Mouse (Mus musculus) ES-Bruce4 (cell line): ENCODE results near the gene Asb16. TPM values are rescaled to one million over a fixed set of nuclear protein-coding genes. Genes with fewer than 3 reads are reported as not detected.

Experiments
- H3K27ac ChIP-seq: 2 replicates; pipeline ENCODE4 v1.5.1; 2012; ENCODE audit warnings: low read length, inconsistent platforms; ENCODE audit not compliant: insufficient read depth
- H3K27me3 ChIP-seq: 2 replicates; pipeline ENCODE4 v1.6.1; 2012; ENCODE audit warnings: mild to moderate bottlenecking, low read length, inconsistent platforms; ENCODE audit not compliant: control insufficient read depth, poor library complexity, insufficient read depth, severe bottlenecking
- H3K36me3 ChIP-seq: 2 replicates; pipeline ENCODE4 v1.6.1; 2012; ENCODE audit warnings: inconsistent platforms, mild to moderate bottlenecking, low read length, moderate library complexity; ENCODE audit not compliant: control insufficient read depth, poor library complexity, insufficient read depth, severe bottlenecking
- H3K4me1 ChIP-seq: one replicate; pipeline ENCODE4 v1.8.1; 2011; ENCODE audit warnings: low read length; ENCODE audit not compliant: control insufficient read depth, insufficient read depth
- H3K4me3 ChIP-seq: 2 replicates; pipeline ENCODE4 v1.5.1; 2011; ENCODE audit warnings: low read depth, mild to moderate bottlenecking, low read length
- H3K9ac ChIP-seq: 2 replicates; pipeline ENCODE4 v1.6.1; 2012; ENCODE audit warnings: low read depth, mild to moderate bottlenecking, inconsistent platforms; ENCODE audit not compliant: poor library complexity, severe bottlenecking
- H3K9me3 ChIP-seq: replicated peaks from 2 replicates; pipeline ENCODE4 v1.6.1; 2012; ENCODE audit warnings: mild to moderate bottlenecking, low read length, inconsistent platforms; ENCODE audit not compliant: control insufficient read depth, poor library complexity, insufficient read depth, severe bottlenecking
- CTCF ChIP-seq: IDR thresholded peaks from one replicate; pipeline ENCODE4 v1.8.1; 2011; ENCODE audit warnings: low read depth, low read length
- EP300 ChIP-seq: IDR thresholded peaks from 2 replicates; pipeline ENCODE4 v1.6.1; 2011; ENCODE audit warnings: low read depth, low read length; ENCODE audit not compliant: insufficient read depth
- POLR2A ChIP-seq: IDR thresholded peaks from one replicate; pipeline ENCODE4 v1.8.1; 2011; ENCODE audit warnings: low read length; ENCODE audit not compliant: insufficient read depth
- polyA plus RNA-seq: library from polyadenylated mRNA; stranded (reverse); fragments of >200 nt; gene quantifications from 2 replicates; pipeline ENCODE4 v1.2.4, GENCODE M21; 2011; ENCODE audit warnings: low read depth; ENCODE audit not compliant: missing spikeins, insufficient read depth, insufficient read length

Asb16 gene
- polyA plus RNA-seq, 1 experiment, result 0.70 TPM

DNA sequence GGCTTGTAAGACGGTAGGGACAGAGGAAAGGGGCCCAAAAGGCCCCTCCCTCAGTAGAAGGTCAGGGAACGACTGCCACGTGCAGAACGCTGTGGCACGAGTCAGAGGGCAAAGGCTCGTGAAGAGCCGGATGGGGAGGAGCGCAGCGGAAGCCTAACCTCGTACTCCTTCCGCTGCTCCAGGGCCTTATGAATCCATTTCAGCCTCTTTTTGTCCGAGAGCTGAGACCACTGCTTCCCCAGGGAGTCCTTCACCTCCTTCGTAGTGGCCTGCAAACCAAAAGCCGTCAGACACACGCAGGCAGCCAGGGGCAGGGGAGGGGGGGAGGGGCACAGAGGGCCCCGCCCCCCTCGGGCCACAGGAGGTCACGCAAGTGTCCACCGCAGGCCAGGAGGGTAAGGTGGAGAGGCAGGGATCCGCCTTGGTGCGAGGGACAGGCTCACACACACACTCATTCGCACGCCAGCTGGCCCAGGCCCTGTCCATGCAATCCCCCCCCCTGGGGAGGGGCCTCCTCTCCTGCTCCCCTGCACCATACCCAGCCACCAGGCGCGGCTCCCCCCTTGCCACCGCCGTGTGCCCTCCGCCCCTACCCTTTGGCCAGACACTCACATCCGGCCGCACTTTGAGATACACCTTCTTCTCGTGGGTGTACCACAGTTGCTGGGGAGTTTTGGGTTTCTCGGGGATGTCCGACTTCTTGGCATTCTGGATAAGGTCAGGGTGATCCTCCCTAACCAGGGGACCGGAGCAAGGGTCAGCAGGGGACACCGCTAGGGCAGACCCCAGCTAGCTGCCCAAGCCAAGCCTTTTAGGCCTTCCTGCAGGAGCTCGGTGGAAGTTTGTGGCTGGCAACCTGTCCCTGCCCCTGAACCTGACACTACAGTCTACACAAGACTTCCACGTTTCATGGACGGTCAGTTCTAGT, 42.5 kb downstream of the Asb16 start:
- peak overlapping the region; percentile 70 for H3K4me3 ChIP-seq
- no peaks in the 10 kb centered on the region for H3K27me3 ChIP-seq
- H3K9ac ChIP-seq, result peak overlapping the region; percentile 71
- H3K9me3 ChIP-seq, result no peaks in the 10 kb centered on the region
- TF ChIP-seq POLR2A (no peak), EP300 (no peak), CTCF (no peak)
- H3K4me1 ChIP-seq, result no peaks in the 10 kb centered on the region
- H3K36me3 ChIP-seq, result peaks cover 50% of the 10 kb centered on the region
- H3K27ac ChIP-seq, result no peak overlapping the region

- H3K9ac ChIP-seq, result no peak overlapping the region
- H3K27me3 ChIP-seq, result no peaks in the 10 kb centered on the region
- no peaks in the 10 kb centered on the region for H3K9me3 ChIP-seq
- no peak overlapping the region for H3K27ac ChIP-seq
- no peaks in the 10 kb centered on the region for H3K4me1 ChIP-seq
- H3K36me3 ChIP-seq, result peaks cover 40% of the 10 kb centered on the region
- TF ChIP-seq EP300, result no peak
- TF ChIP-seq POLR2A, result no peak
- TF ChIP-seq CTCF, result no peak
- no peak overlapping the region for H3K4me3 ChIP-seq
These were observed 43.4 kb downstream of the Asb16 start for GRCm38 (mm10) chr11:102311966-102312365.

DNA sequence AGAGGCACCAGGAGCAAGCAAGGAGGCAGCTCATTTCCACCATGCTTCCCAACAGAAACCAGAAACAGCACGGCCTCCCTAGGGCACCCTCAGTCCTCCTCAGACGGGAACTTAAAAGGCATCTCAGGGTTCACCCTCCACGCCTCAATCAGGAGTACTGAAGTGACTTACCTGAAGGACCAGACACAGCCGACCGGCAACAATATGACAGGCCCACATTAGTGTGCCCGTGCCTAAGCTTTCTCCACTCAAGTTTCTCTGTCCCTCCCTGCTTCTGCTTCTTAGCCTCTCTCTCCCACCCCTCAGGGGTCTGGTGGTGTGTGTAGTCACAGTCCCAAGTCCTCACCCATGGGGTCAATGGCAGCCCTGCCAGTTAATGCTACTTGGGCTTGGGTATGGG, 44.0 kb downstream of the Asb16 start:
- no peak overlapping the region for H3K27ac ChIP-seq
- H3K4me3 ChIP-seq, result no peak overlapping the region
- TF ChIP-seq EP300 (no peak), CTCF (no peak), POLR2A (no peak)
- H3K9me3 ChIP-seq, result no peaks in the 10 kb centered on the region
- H3K4me1 ChIP-seq, result no peaks in the 10 kb centered on the region
- no peaks in the 10 kb centered on the region for H3K27me3 ChIP-seq
- H3K36me3 ChIP-seq, result peaks cover 35% of the 10 kb centered on the region
- H3K9ac ChIP-seq, result no peak overlapping the region

DNA sequence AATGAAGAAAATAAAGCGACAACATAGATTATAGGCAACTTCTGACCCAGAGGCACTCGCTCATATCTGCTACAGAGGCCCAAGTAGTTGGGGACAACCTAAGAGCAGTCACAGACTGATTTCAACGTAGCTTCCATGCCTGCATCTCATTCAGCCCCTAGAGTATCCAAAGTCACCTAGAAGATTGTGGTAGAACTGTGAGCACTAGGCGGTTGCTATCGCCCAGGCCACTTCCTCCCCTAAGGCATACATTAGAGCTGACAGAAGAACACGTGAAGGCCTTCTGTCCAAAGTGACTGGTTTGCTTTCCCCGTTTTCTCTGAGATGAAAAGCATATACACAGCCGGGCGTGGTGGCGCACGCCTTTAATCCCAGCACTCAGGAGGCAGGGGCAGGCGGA, 45.8 kb downstream of the Asb16 start:
- no peaks in the 10 kb centered on the region for H3K4me1 ChIP-seq
- no peak for TF ChIP-seq EP300
- TF ChIP-seq POLR2A, result no peak
- no peak for TF ChIP-seq CTCF
- peaks cover 27% of the 10 kb centered on the region for H3K36me3 ChIP-seq
- H3K27me3 ChIP-seq, result no peaks in the 10 kb centered on the region
- H3K4me3 ChIP-seq, result no peak overlapping the region
- no peak overlapping the region for H3K27ac ChIP-seq
- H3K9me3 ChIP-seq, result no peaks in the 10 kb centered on the region
- no peak overlapping the region for H3K9ac ChIP-seq

DNA sequence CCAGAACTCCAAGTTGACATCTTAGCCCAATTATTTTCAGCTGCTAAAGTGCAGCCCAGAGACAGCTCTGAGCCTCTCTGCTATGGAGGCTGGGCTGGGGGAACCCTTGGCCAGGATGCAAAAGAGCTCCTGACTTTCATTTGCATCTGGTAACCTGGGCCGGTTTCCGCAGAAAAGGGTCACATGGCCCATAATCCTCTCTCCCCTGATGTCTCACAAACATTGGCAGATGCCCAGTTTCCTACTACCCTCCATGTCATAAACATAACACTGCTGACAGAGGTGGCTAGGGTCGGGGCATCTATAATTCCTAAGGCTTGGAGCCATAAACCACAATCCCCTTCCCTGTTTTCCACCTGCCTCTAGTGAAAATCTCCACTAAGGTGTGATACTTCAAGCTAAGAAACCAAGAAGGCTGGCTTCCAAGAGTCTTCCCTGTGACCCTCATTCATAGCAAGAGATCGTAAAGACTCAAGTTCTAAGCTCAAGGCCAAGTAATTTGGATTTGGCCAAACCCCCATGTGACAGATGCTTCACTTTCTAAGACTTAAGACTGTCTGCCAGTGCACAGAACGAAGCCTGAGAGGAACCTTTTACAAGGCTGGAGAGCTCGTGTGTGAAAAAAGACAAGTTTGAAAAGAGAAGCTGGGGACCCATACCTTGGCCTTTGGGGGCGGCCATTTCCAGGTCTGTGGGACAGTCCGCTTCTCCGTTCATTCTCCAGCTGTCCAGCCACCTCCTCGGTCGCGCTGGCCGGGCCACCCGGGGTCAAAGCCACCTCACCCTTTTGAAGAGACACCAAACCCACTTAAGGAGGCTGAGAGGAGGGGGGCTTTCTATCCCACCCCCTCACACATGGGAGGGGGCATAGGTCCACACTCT, 47.4 kb downstream of the Asb16 start:
- peak overlapping the region; percentile 80 for H3K27ac ChIP-seq
- no peaks in the 10 kb centered on the region for H3K9me3 ChIP-seq
- peaks cover 24% of the 10 kb centered on the region for H3K36me3 ChIP-seq
- H3K4me3 ChIP-seq, result peak overlapping the region; percentile 94
- no peaks in the 10 kb centered on the region for H3K4me1 ChIP-seq
- H3K27me3 ChIP-seq, result no peaks in the 10 kb centered on the region
- TF ChIP-seq EP300 (no peak), CTCF (no peak), POLR2A (no peak)
- peak overlapping the region; percentile 100 for H3K9ac ChIP-seq
